Mouse (Mus musculus) brain, embryonic 14.5 days (tissue): Measurements from ENCODE around the gene Zfp853.

Source experiments
- CTCF ChIP-seq: fragments of 200-500 bp; IDR thresholded peaks from 2 replicates; pipeline ENCODE4 v1.5.1; 2012; ENCODE audit warnings: inconsistent platforms, mild to moderate bottlenecking, moderate library complexity, borderline replicate concordance; ENCODE audit not compliant: insufficient read depth, insufficient read length; ENCODE audit errors: extremely low read depth
- POLR2A ChIP-seq: fragments of 200-500 bp; IDR thresholded peaks from 2 replicates; pipeline ENCODE4 v1.6.1; 2012; ENCODE audit warnings: mild to moderate bottlenecking, inconsistent platforms, borderline replicate concordance; ENCODE audit not compliant: poor library complexity, insufficient read depth, insufficient read length, severe bottlenecking; ENCODE audit errors: extremely low read depth

- no peak for TF ChIP-seq CTCF
- TF ChIP-seq POLR2A = no peak
Measured at GRCm38 (mm10) chr5:143252791-143253185, 40.6 kb downstream of the Zfp853 start.
